Mouse (Mus musculus) stomach, postnatal 0 days (tissue): ENCODE data around the gene Nid2. TPM values are rescaled to one million over a fixed set of nuclear protein-coding genes. Genes with fewer than 3 reads are reported as not detected.
A peak's percentile ranks its signal among the peaks of the same experiment; 100 is the strongest.

Experiments used
- ATAC-seq: fragments of 200-750 bp; cut with Nextera tagmentation; 2 replicates; pipeline ENCODE4 v1.8.0; 2017; ENCODE audit not compliant: low FRiP score, low TSS enrichment
- DNase-seq: peaks from one replicate; pipeline ENCODE4 v3.0.0-alpha.2; 2016; ENCODE audit warnings: low spot score
- H3K27ac ChIP-seq: fragments of 300-500 bp; sonication (generic); replicated peaks from 2 replicates; pipeline ENCODE4 v1.5.1; 2014; ENCODE audit warnings: mild to moderate bottlenecking, control low read depth
- H3K27me3 ChIP-seq: fragments of 300-500 bp; sonication (generic); 2 replicates; pipeline ENCODE4 v1.6.1; 2014; ENCODE audit warnings: low read length; ENCODE audit not compliant: control insufficient read depth, insufficient read depth
- H3K36me3 ChIP-seq: fragments of 300-500 bp; sonication (generic); 2 replicates; pipeline ENCODE4 v1.6.1; 2014; ENCODE audit warnings: low read length, mixed read lengths; ENCODE audit not compliant: control insufficient read depth, insufficient read depth
- H3K4me1 ChIP-seq: fragments of 300-500 bp; sonication (generic); replicated peaks from 2 replicates; pipeline ENCODE4 v1.6.1; 2014; ENCODE audit warnings: antibody characterized with exemption; ENCODE audit not compliant: control insufficient read depth, insufficient read depth
- H3K4me2 ChIP-seq: fragments of 300-500 bp; sonication (generic); replicated peaks from 2 replicates; pipeline ENCODE4 v1.6.1; 2014; ENCODE audit warnings: low read depth, mild to moderate bottlenecking, control low read depth, moderate library complexity
- H3K4me3 ChIP-seq: fragments of 300-500 bp; sonication (generic); 2 replicates; pipeline ENCODE4 v1.5.1; 2014; ENCODE audit warnings: low read depth, low read length, control low read depth
- H3K9ac ChIP-seq: fragments of 300-500 bp; sonication (generic); 2 replicates; pipeline ENCODE4 v1.6.1; 2014; ENCODE audit warnings: mild to moderate bottlenecking, low read length, control low read depth, mixed read lengths
- H3K9me3 ChIP-seq: fragments of 300-500 bp; sonication (generic); 2 replicates; pipeline ENCODE4 v1.6.1; 2016; ENCODE audit warnings: low read length; ENCODE audit not compliant: control insufficient read depth
- CTCF ChIP-seq: IDR thresholded peaks from 2 replicates; pipeline ENCODE4 v1.5.1; 2016; ENCODE audit warnings: antibody characterized with exemption, low read depth, mild to moderate bottlenecking, moderate library complexity
- EP300 ChIP-seq: optimal IDR thresholded peaks from 2 replicates; pipeline ENCODE3; 2016; ENCODE audit warnings: antibody characterized with exemption
- WGBS: fragments of 180-500 bp; shearing (Covaris S2); extraction: QIAGEN DNeasy Blood & Tissue Kit; methylation state at CpG from one replicate; pipeline ENCODE4 v1.1.7; 2014; 5-methylcytosine and 5-hydroxymethylcytosine counted together
- polyA plus RNA-seq: library from polyadenylated mRNA; unstranded; fragments of >200 nt; fragmentation: Nextera tagmentation; extraction: Ambion mirVana; gene quantifications from 2 replicates; pipeline ENCODE4 v1.2.1, GENCODE M21; 2015

Nid2 gene
- polyA plus RNA-seq, 1 experiment from 2014 or later: 13.5 TPM

DNA sequence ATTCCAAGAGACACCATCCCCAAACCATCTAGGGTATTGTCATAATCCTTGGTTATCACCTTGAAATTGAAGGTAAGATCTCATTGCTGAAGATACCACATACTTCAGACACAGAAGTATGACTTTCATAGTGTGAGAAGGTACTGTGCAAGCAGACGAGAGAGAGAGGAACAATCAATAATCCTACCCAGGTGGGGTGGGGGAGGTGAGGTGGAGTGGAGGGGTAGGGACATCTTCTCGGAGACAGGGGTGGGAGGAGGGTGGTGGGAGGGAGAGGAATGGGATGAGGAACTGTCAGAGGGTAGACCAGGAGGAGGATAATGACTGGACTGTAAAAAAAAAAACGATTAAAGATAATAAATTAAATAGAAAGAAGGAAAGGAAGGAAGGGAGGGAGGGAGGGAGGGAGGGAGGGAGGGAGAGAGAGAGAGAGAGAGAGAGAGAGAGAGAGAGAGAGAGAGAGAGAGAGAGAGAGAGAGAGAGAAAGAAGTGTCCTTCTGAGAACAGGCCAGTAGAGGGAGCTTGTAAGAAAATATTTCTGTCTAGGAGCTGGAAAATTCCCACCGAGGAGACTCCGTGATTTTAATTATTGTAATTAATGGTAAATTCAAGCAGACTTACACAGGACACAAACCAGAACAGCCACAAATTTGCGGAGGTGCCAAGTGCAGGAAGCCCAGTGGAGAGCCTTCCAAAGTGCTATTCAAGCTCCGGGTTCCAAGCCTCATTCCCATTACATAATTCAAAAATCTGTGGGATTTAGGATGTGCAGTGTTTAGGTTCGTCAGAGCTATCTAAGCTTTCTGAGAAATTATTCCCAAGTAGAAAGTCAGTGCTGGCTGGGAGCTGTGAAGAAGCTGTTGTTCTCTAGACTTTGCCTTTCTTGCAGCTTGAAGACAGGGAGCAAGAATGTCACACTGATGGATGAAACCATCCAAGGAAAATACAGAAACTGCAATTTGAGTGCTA is 108.0 kb downstream of the Nid2 start:
- TF ChIP-seq CTCF (peak; percentile 58), EP300 (no peak)
- ATAC-seq (0 out of 2 replicates have a peak, but pooled peaks have one; percentile 21), DNase-seq (no peak)
- H3K27me3 ChIP-seq: no peaks in the 10 kb centered on the region
- H3K27ac ChIP-seq: no peak overlapping the region
- no peak overlapping the region for H3K4me3 ChIP-seq
- 32% methylated on average over 8 of the region's 8 CpGs for WGBS
- no peaks in the 10 kb centered on the region for H3K4me1 ChIP-seq
- H3K36me3 ChIP-seq: no peaks in the 10 kb centered on the region
- H3K9ac ChIP-seq: no peak overlapping the region
- no peaks in the 10 kb centered on the region for H3K9me3 ChIP-seq
- peak overlapping the region; percentile 25; the same call in 1 of the 2 replicates for H3K4me2 ChIP-seq

- Histone ChIP-seq H3K36me3 (no peaks in the 10 kb centered on the region), H3K4me1 (no peaks in the 10 kb centered on the region), H3K27me3 (no peaks in the 10 kb centered on the region), H3K27ac (no peak overlapping the region), H3K9me3 (no peaks in the 10 kb centered on the region), H3K9ac (no peak overlapping the region), H3K4me3 (no peak overlapping the region), H3K4me2 (no peak overlapping the region)
- DNase-seq: no peak
- no peak for TF ChIP-seq CTCF
- TF ChIP-seq EP300: no peak
- WGBS: 92% methylated on average over 4 of the region's 4 CpGs
- no peak for ATAC-seq
Measured at GRCm38 (mm10) chr14:19860281-19860680, 109.2 kb downstream of the Nid2 start.

Other genes starting within 250 kb of the Nid2 start
- 0.06 and 0.30 TPM in 2 replicates for gene Gm2244, start 201.3 kb upstream of the Nid2 start, polyA plus RNA-seq
- gene Gm2237, start 166.1 kb upstream of the Nid2 start, polyA plus RNA-seq: 0.63 and 0.94 TPM in 2 replicates
- not detected in 2 replicates for gene Gm5458, start 148.7 kb upstream of the Nid2 start, polyA plus RNA-seq
- 157 TPM in 2 replicates for gene Rtraf, start 72.6 kb downstream of the Nid2 start, polyA plus RNA-seq
- gene Gng2, start 226.4 kb downstream of the Nid2 start, polyA plus RNA-seq: 17.1 and 17.7 TPM in 2 replicates